Mouse (Mus musculus): ENCODE measurements around the gene Vmn1r71. TPM values are rescaled to one million over a fixed set of nuclear protein-coding genes. Genes with fewer than 3 reads are reported as not detected.

Gene Vmn1r71
- polyA plus RNA-seq (2015; fragmentation: Illumina TruSeq; extraction: RNeasy Lipid Tissue Mini Kit (QIAGEN cat#74804); ENCODE audit: insufficient read depth, low read depth, low replicate concordance), result not detected

GRCm38 (mm10) chr7:10754264-10754663 lies at the start of gene Vmn1r71:
TSS of gene Vmn1r71 (minus strand) at chr7:10754364.

Other genes starting within 250 kb of the Vmn1r71 start
- not detected for gene Vmn1r68, start 195.9 kb downstream of the Vmn1r71 start, polyA plus RNA-seq (2015; fragmentation: Illumina TruSeq; extraction: RNeasy Lipid Tissue Mini Kit (QIAGEN cat#74804); ENCODE audit: insufficient read depth, low read depth, low replicate concordance)
- gene Vmn1r69, start 140.7 kb downstream of the Vmn1r71 start, polyA plus RNA-seq (2015; fragmentation: Illumina TruSeq; extraction: RNeasy Lipid Tissue Mini Kit (QIAGEN cat#74804); ENCODE audit: insufficient read depth, low read depth, low replicate concordance), result not detected
- gene Vmn1r70, start 122.8 kb downstream of the Vmn1r71 start, polyA plus RNA-seq (2015; fragmentation: Illumina TruSeq; extraction: RNeasy Lipid Tissue Mini Kit (QIAGEN cat#74804); ENCODE audit: insufficient read depth, low read depth, low replicate concordance), result not detected
- not detected for gene Nlrp4b, start 66.6 kb downstream of the Vmn1r71 start, polyA plus RNA-seq (2015; fragmentation: Illumina TruSeq; extraction: RNeasy Lipid Tissue Mini Kit (QIAGEN cat#74804); ENCODE audit: insufficient read depth, low read depth, low replicate concordance)
- not detected for gene Zscan4b, start 150.7 kb upstream of the Vmn1r71 start, polyA plus RNA-seq (2015; fragmentation: Illumina TruSeq; extraction: RNeasy Lipid Tissue Mini Kit (QIAGEN cat#74804); ENCODE audit: insufficient read depth, low read depth, low replicate concordance)

Measured in pancreas, adult 10 weeks (tissue).